Mouse (Mus musculus) adrenal gland, postnatal 0 days (tissue): Measurements from ENCODE around the gene Tmbim4. TPM values are rescaled to one million over a fixed set of nuclear protein-coding genes. Genes with fewer than 3 reads are reported as not detected.

Source experiments
- polyA plus RNA-seq: library from polyadenylated mRNA; unstranded; fragments of >200 nt; fragmentation: Nextera tagmentation; extraction: Ambion mirVana; gene quantifications from 2 replicates; pipeline ENCODE4 v1.2.1, GENCODE M21; 2015

Gene Tmbim4
- polyA plus RNA-seq: 202 and 290 TPM in 2 replicates

DNA sequence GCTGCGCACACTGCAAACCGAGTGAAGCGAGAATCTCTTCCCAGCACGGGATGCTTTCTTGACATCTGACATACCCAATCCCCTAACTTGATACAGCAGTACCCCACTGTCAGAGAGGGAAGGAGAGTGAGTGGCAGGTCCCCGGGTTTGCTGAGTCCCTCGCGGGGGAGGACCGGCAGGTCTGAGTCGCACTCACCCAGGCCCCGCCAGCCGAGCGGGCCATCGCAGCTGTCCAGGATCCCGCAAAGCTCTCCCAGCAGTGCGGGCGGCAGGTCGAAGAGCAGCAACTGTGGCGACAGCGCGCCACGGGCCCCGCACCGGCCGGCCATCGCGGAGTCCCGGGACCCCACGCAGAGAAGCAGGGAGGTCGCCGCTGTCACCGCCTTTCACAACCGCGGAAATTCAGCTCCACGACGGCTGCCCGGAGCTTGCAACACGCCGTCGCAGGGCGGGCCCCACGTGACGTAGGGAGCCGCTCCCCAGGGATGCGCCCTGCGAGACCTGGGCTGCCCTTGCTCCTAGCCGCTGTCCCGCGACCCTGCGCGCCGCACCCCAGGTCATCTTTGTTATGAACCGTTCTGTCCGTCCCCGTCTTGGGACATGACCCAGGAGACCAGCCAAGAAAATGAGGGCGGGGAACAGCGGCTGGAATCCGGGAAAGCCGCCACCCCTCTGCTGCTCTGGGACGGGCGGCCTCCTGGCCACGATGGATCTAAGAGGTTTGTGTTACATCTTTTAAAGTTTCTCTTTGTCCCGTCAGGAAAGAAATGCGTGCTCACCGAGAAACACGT is at the start of gene Tmbim4:
Gene Tmbim4, plus strand, starts transcription at position 460 of the 791 bp plus-strand sequence.

GRCm38 (mm10) chr10:120201961-120202402 is 592 bp downstream of the Tmbim4 start, which contains the start of gene Irak3:
Irak3 (minus strand) TSS chr10:120202130.

DNA sequence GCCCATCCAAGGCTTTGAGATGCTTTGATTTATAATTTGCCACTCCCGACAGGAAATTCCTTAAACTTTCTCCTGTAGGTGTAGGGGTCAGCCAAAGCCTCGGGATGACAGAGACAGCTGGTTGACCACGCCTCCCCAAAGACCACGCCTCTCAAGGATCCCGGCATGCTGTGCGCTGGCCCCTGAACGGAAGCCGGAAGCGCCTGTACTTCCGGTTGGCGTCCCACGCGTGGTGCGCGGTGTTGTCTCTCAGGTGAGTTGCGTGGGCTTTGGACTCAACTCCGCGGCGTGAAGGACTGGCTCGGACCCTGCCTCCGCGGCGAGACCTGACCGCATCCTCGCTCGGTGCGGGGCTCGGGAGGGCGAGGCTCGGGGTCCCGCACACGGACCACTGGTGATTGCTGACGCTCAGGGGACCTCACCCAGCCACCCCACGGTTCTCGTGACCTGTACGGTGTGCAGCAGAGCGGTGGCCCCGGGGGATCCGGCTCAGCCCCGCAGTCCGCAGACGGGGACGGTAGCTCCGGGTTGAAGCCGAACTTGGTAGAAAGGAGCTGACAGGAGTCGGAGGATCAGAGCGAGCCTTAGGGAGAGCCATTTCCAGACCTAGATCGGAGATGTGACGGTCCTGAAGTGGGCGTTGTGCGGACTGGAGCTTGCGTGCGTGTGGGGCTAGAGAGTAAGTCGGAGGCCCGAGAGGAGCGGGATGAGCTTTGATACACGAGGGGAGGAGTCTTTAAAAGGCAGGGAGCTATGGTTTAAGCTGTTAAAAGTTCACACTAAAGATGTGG is 25.7 kb downstream of the Tmbim4 start, which contains the start of gene Llph:
Gene Llph, plus strand, starts transcription at position 200 of the 791 bp plus-strand sequence.

Other genes with a start within 250 kb of the Tmbim4 start
- 3.5 and 5.3 TPM in 2 replicates for gene Helb, start 88.6 kb upstream of the Tmbim4 start, polyA plus RNA-seq
- gene Irak3, start 540 bp downstream of the Tmbim4 start, polyA plus RNA-seq: 3.2 and 3.5 TPM in 2 replicates
- 42.4 and 46.1 TPM in 2 replicates for gene Llph, start 25.5 kb downstream of the Tmbim4 start, polyA plus RNA-seq